Mouse (Mus musculus): ENCODE measurements around the gene Sdr39u1.

The Sdr39u1 gene

GRCm38 (mm10) chr14:55884166-55884565 is 15.9 kb downstream of the Sdr39u1 start, which contains the start of gene Cbln3:
Gene Cbln3 (minus strand): TSS chr14:55884392.
- no peak for DNase-seq (ENCODE audit: low read depth, low spot score)

- DNase-seq (ENCODE audit: low read depth, low spot score) = no peak
Measured at GRCm38 (mm10) chr14:55883663-55884062, 16.4 kb downstream of the Sdr39u1 start.

DNA sequence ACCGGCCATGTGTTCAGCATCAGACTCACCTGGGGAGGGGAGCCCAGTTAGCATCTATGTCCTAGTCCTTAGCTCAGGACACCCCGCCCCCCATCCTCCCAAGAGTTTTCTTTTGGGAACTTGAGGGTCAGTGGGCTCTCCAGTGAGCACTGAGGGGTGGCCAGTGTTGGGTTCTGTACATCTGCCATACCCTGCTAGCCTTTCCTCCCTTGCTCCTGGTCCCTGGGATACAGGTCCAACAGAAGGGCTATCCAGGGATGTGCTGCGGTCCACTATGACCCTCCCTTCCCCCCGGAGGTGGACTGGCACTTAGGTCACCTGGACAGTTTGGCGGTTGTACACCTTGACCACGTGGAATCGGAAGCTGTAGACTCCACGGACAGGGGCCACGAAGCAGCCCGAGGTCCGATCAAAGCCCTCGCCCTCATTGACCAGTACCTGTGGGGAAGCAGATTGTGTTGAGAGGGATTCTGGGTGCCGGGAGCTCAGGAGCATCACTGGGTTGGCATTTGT is 16.9 kb downstream of the Sdr39u1 start:
- DNase-seq (ENCODE audit: low read depth, low spot score) = no peak

- DNase-seq (ENCODE audit: low read depth, low spot score) = no peak
Measured at GRCm38 (mm10) chr14:55882171-55882641, 17.9 kb downstream of the Sdr39u1 start.

DNA sequence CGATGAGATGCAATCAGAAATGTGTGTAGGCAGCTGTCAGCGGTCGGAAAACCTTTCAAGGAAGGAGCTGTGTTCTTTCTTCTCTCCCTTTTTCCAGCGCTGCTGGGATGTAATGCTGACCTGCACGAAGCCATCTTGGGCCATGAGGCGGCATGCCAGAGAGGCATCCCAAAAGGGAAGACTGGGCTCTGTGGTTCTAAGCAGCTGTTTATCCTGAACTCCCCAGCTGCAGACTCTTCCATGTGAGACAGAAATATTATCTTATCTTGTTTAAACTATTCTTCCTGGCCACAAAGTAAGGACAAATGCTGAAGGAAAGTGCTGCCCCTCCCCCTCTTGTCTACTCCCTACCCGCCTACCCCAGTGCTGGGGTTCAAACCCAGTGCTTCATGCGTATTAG is 19.1 kb downstream of the Sdr39u1 start:
- DNase-seq (ENCODE audit: low read depth, low spot score) = no peak

GRCm38 (mm10) chr14:55879623-55880022 is 20.5 kb downstream of the Sdr39u1 start:
- no peak for DNase-seq (ENCODE audit: low read depth, low spot score)

DNA sequence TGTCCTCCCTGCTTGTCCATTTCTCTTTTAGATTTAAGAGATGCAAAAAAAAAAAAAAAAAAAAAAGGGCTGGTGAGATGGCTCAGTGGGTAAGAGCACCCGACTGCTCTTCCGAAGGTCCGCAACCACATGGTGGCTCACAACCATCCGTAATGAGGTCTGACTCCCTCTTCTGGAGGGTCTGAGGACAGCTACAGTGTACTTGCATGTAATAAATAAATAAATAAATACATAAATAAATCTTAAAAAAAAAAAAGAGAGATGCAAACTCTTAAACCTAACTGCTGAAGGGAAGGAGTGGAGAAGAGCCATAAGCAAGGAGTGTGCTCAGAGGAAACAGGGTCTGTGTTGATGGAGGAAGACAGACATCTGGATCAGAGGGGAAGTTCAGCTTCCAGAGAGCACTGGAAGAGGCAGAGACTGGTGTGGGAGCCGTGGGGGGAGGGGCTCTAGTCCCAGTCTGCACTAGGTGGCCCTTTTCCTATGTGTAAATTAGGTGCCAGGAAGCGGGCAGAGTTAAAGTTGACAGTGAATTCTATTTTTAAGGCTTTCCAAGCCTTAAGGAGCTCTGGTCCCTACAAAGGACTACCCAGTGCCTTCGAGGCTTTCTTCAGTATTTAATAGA is 21.7 kb downstream of the Sdr39u1 start:
- no peak for DNase-seq (ENCODE audit: low read depth, low spot score)

DNA sequence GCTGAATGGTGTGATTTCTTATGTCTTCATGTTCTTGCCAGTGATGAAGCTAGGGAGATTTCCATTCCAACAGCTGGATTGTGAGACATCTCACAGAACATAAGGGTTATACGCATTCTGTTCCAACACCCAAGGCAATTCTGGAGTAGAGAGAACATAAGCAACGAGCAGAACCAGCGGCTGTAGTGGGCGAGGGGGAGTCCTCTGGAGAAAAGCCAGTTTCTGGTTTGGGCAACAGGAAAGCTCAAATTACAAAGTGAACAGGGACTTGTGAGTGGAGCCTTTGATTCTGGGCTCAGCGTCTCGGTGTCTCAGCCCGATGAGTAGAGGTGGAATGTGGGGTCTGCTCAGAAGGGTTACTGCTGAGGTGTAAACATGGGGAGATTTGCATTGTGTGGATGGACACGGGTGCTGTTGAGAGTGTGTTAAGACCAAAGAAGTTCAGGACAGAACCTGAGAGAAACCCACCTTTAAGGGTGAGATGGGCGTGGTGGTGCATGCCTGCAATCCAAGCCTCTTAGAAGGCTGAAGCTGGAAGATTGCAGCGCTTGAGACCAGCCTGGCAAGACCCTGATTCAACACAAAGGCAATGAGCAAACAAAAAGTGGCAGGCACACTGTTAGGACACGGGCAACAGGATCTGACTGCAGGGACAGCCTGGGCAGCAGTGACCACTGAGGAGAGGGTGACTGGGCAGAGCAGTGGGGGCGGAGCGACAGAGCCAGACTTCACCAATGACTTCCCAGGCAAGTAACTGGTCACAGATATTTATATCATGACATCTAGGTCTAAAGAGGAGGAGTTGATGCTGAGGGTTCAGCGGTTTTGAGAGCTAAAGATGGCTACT is 22.4 kb downstream of the Sdr39u1 start:
- DNase-seq (ENCODE audit: low read depth, low spot score) = no peak

DNA sequence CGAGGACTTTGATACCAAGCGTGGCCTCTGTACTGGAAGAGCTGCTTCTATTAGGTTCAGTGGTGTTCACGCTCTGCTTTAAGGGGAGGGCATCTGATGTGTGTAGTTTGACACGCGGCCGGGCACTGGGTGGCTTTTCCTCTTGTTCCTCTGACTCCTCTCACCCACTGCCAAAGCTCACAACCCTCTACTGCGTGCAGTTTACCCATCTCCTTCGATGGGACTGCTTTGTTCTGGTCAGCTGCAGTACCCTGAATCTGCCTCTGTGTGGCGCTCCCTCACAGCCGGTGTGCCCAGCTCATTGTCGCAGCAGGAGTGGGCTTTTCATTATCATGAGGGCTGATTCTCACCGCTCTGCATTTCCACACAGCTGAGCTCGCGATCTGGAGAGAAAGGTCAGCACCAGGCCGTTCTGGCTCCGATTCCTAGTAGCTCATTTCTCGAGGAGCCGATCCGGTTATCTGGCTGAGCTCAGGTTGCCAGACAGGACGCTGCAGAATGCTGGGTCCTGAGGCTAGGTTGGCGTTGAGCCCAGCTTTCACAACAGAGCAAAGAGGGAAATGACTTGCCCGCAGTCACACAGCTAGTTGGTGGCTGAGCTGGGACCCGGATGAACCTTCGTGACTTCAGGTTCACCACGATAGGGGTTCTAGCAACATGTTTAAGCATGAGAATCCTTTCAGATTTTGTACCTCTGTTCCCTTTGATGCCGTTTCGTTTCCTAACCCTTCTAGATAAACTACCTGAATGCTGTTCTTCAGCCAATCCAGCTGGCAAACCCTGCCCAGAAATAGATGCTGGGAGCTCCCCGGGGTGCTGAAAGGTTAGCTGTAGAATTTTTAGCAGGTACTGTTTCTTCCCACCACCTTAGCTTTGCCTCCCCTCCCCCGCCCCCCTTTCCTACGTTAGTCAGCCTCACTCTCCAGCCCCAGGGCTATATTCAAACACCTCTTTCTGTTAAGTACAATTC is 26.1 kb downstream of the Sdr39u1 start:
- DNase-seq (ENCODE audit: low read depth, low spot score) = no peak

DNA sequence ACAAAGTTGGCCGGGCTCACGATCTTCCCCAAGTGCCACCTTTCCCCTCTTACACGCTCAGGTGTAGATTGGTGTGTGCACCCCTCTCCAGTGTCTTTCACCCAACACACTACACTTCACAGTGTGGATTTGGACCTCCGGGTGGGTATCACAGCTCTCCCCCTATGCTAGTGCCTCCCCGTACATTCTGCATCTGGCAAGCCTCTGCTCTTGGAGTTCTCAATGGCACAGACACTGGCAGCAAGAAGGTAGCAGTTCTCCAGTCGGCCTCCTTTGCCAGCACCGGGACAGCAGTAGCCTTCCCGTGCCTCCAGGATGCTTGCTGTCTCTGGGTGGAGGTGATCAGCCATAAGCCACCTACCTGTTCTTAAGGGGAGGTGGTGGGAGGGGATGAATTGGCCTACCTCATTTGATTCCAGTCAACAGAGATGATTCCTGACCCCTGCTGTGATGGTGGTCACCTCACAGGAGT is 26.8 kb downstream of the Sdr39u1 start:
- no peak for DNase-seq (ENCODE audit: low read depth, low spot score)

DNA sequence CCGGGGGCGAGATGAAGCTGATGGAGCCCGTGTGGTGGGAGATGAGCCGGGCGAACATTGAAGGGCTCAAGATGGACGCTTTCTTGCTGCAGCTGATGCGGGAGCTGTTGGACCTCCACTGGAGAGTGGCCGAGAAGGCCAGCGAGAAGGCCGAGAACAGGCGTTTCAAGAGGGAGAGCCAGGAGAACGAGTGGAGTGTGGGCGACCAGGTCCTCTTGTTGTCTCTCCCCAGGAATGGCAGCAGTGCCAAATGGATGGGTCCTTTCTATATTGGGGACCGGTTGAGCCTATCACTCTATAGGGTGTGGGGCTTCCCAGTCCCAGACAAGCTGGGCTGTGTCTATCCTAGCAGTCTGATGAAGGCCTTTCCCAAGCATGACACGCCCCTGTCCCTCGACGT is 27.5 kb downstream of the Sdr39u1 start:
- no peak for DNase-seq (ENCODE audit: low read depth, low spot score)

DNA sequence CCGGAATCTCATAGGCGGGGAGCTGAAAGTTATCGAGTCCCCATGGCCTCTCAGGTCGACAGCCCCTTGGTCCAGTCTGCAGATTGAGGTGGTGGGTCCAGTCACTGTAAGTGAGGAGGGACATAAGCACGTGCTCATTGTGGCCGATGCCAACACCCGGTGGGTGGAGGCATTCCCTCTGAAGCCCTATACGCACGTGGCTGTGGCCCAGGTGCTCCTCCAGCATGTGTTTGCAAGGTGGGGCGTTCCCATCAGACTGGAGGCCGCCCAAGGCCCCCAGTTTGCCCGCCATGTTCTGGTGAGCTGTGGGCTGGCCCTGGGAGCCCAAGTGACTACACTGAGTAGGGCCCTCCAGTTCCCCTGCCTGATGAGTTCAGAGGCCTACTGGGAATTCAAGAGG is 28.1 kb downstream of the Sdr39u1 start:
- no peak for DNase-seq (ENCODE audit: low read depth, low spot score)

DNA sequence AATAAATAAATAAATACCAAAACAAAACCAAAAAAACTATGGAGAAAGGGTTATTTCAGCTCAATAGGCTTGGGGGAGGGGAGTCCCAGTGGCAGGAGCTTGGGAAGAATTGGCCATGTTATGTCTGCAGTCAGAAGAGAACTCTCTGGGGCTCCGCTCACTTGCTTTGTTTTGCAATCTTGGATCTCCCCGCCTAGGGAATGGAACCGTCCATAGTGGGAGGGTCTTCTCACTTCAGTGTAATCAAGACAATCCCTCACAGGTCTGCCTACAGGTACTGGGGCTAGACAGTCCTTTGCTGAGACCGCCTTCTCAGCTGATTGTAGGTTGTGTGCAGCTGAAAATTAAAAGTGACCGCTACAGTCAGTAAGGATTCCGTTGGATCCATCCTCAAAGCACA is 30.6 kb downstream of the Sdr39u1 start:
- DNase-seq (ENCODE audit: low read depth, low spot score) = no peak

GRCm38 (mm10) chr14:55868230-55869026 is 31.7 kb downstream of the Sdr39u1 start:
- DNase-seq (ENCODE audit: low read depth, low spot score) = no peak

GRCm38 (mm10) chr14:55866962-55867361 is 33.1 kb downstream of the Sdr39u1 start:
- no peak for DNase-seq (ENCODE audit: low read depth, low spot score)

GRCm38 (mm10) chr14:55863773-55864172 is 36.3 kb downstream of the Sdr39u1 start:
- DNase-seq (ENCODE audit: low read depth, low spot score) = no peak

DNA sequence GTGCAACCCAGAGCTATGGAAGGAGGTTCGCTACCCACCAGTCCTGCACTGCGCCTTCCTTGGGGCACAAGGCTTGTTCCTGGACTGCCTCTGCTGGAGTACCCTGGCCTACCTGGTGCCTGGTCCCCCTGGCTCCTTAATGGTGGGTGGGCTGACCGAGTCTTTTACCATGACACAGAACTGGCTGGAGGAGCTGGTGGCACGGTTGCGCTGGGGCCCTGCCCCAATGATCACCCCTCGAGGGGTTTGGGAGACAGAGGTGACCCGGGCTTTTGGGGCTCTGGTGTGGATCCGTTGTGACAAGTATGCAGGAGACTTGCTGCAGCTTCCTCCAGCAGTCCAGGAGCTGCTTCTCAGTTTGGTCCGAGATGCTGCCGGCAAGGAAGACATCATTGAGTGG is 37.1 kb downstream of the Sdr39u1 start:
- DNase-seq (ENCODE audit: low read depth, low spot score) = no peak

DNA sequence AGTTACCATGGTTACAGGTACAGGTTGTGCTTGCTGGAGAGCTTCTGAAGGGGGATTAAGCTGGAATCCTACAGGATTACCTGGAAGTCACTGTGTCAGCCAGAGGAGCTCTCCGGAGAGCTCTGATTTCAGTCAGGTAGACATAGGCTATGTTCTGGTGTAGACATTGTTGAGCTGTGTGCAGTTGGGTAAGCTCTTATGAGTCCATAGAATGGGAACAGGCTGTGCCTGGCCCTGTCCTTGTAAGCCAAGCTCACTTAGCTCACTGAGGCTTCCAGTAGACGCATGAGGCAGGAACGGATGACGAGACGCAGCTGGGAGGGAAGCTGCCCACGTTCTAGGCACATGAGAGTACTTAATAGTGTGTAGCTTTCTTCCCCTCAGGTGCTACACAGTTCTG is 37.9 kb downstream of the Sdr39u1 start:
- DNase-seq (ENCODE audit: low read depth, low spot score) = no peak

- DNase-seq (ENCODE audit: low read depth, low spot score) = no peak
Measured at GRCm38 (mm10) chr14:55857588-55857987, 42.5 kb downstream of the Sdr39u1 start.

DNA sequence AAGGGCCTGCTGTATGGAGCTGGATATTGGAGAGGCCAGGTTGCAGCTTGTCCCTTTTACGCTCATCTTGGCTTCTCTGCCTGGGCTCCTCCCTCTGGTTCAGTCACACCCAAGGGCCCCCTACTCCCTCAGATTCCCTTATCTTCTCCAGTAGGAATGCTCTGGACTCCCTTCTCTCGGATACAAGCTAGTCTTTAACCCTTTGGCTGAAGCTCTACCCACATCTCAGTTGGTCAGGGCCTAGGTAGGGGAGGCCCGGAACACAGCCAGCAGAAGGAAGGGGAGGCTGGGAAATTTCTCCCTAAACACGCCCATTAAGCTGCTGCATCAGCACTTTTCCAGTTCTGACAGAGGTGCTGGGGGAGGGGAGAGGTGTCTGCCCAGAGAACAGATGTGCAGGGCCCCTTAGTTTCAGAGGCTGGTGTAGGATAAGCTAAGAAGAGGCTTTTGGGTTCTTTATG is 45.0 kb downstream of the Sdr39u1 start:
- DNase-seq (ENCODE audit: low read depth, low spot score) = no peak

Measured in brain, embryonic 18.5 days (tissue).